ENCODE assay signal across 8 mouse cellular contexts in the genomic region with DNA sequence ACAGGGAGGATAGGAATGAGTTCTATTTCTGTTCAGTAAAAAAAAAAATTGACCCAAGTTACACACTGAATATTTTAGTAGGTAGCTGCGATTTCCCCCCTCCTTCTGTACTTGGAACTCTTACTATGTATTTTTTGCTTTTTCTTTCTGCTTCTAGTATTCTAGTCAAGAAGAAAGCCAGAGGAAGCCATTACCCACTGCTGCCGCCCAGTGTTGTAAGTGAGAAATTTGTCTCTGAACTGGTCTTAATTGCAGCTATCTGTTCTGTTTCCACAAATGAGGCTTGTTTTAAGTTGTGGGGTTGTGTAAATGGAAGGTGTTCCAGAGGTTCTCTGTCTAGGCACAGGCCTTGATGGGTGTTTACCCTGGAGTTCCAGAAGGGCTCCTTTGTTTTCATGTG. TPM values are rescaled to one million over a fixed set of nuclear protein-coding genes. Genes with fewer than 3 reads are reported as not detected.
DNase-seq lines count a peak whose midpoint lies in the region; ATAC-seq lines count a peak whose summit lies in the region.

No protein-coding gene starts in this region.

- H3K9me3 ChIP-seq in hindbrain, embryonic 14.5 days (ENCODE audit: control insufficient read depth, low read length), result no peaks in the 10 kb centered on the region
- no peaks in the 10 kb centered on the region for H3K9me3 ChIP-seq in hindbrain, embryonic 12.5 days (replicated peaks)

- H3K4me2 ChIP-seq in hindbrain, embryonic 14.5 days (replicated peaks), result no peak overlapping the region
- H3K4me2 ChIP-seq in hindbrain, embryonic 12.5 days (replicated peaks), result no peak overlapping the region

- H3K4me1 ChIP-seq in hindbrain, embryonic 14.5 days (replicated peaks; ENCODE audit: control insufficient read depth, insufficient read depth, low read length), result no peaks in the 10 kb centered on the region
- no peaks in the 10 kb centered on the region for H3K4me1 ChIP-seq in hindbrain, embryonic 12.5 days

- H3K27ac ChIP-seq in hindbrain, embryonic 14.5 days, result no peak overlapping the region
- no peak overlapping the region for H3K27ac ChIP-seq in hindbrain, embryonic 12.5 days

- 0 out of 2 replicates have a peak, but pooled peaks cover 6% of the 10 kb centered on the region for H3K36me3 ChIP-seq in hindbrain, embryonic 14.5 days (replicated peaks; ENCODE audit: control insufficient read depth, insufficient read depth)
- 0 out of 2 replicates have a peak, but pooled peaks cover 3% of the 10 kb centered on the region for H3K36me3 ChIP-seq in hindbrain, embryonic 12.5 days

- H3K27me3 ChIP-seq in hindbrain, embryonic 14.5 days (ENCODE audit: control insufficient read depth, insufficient read depth, low read length), result no peaks in the 10 kb centered on the region
- no peaks in the 10 kb centered on the region for H3K27me3 ChIP-seq in hindbrain, embryonic 12.5 days

- H3K4me3 ChIP-seq in hindbrain, embryonic 14.5 days (replicated peaks; ENCODE audit: low read length), result no peak overlapping the region
- no peak overlapping the region for H3K4me3 ChIP-seq in hindbrain, embryonic 12.5 days

- intact Hi-C loops in gastrocnemius, postnatal 36 days (cut with DNase I), result loop anchor here (2.0 kb wide), 1 partner anchor 68 kb away; a partner anchor contains a TSS

- DNase-seq in hindbrain, embryonic 14.5 days (ENCODE audit: low spot score), result peak; percentile 79
- peak; percentile 41 for DNase-seq in MEL-GATA-1-ER (ENCODE audit: extremely low read depth, low read depth)
- DNase-seq in cerebellum, adult 8-10 months, result peak; percentile 26
- peak; percentile 14 to 21 for DNase-seq in gastrocnemius, postnatal 36 days
- DNase-seq in layer of hippocampus, postnatal 36 days, result peak; percentile 34 to 47
- peak; percentile 48 for DNase-seq in naive thymus-derived CD4-positive, alpha-beta T cell, adult 2 months (ENCODE audit: low read depth)
- DNase-seq in thymus, postnatal 4 days, result peak; percentile 45

- ATAC-seq in hindbrain, embryonic 14.5 days (ENCODE audit: low FRiP score), result no peak
- no peak for ATAC-seq in hindbrain, embryonic 12.5 days (ENCODE audit: low FRiP score)

- H3K9ac ChIP-seq in hindbrain, embryonic 14.5 days, result no peak overlapping the region
- H3K9ac ChIP-seq in hindbrain, embryonic 12.5 days, result no peak overlapping the region

- 22% methylated on average over 2 of the region's 2 CpGs for WGBS in hindbrain, embryonic 14.5 days
- WGBS in hindbrain, embryonic 12.5 days, result 22% methylated on average over 2 of the region's 2 CpGs

RNA-seq across cellular contexts. Expression of a gene that starts 56.2 kb away (rescaled TPM):
- polyA plus RNA-seq in hindbrain, embryonic 14.5 days (2014; fragmentation: Nextera tagmentation; extraction: Ambion mirVana), result 18.9 and 19.5 TPM in 2 replicates
- polyA plus RNA-seq in hindbrain, embryonic 12.5 days (2016; fragmentation: Nextera tagmentation; extraction: Ambion mirVana), result 27.8 and 29.4 TPM in 2 replicates
- total RNA-seq in gastrocnemius, postnatal 36 days (2021), result 1 to 10 TPM; 2.3 to 2.8 TPM
- 10 to 100 TPM; 39.1 to 42.1 TPM for total RNA-seq in layer of hippocampus, postnatal 36 days (2021)

Comparison
In these comparisons a context has a peak if more than half of its experiments do, and no peak if none do; other contexts are left out.
1. DNase-seq: peak in every context shown above with its lines; median percentile 79 in hindbrain, embryonic 14.5 days; 48 in naive thymus-derived CD4-positive, alpha-beta T cell, adult 2 months; 45 in thymus, postnatal 4 days; 41 in MEL-GATA-1-ER; 40 in layer of hippocampus, postnatal 36 days; 26 in cerebellum, adult 8-10 months; 18 in gastrocnemius, postnatal 36 days.
2. RNA of a gene that starts 56.2 kb away (total RNA-seq): 39.1 to 42.1 TPM in layer of hippocampus, postnatal 36 days; 2.3 to 2.8 TPM in gastrocnemius, postnatal 36 days; every median in the first group is over 10 times any median in the second.